10 mouse cellular contexts compared by ENCODE assay signal in genomic region chr15:79280850-79281249, GRCm38 (mm10). TPM values are rescaled to one million over a fixed set of nuclear protein-coding genes. Genes with fewer than 3 reads are reported as not detected.
DNase-seq lines count a peak whose midpoint lies in the region; ATAC-seq and TF ChIP-seq lines count a peak whose summit lies in the region.
"Had no signal": no experiment of that assay in that cellular context is flagged by ENCODE, and none has a peak within 500 bp of the region (broad histone marks: within the 10 kb centered on the region; RNA-seq: fewer than 3 reads in every experiment).

No protein-coding gene starts in this region.

- ATAC-seq in heart, embryonic 15.5 days (replicated peaks; ENCODE audit: insufficient number of reproducible peaks, insufficient read depth, low FRiP score, low read depth), result peak; percentile 28; the same call in 1 of the 2 replicates
- no peak for ATAC-seq in heart, embryonic 11.5 days (replicated peaks; ENCODE audit: insufficient number of reproducible peaks, low FRiP score, low TSS enrichment)
- 0 out of 2 replicates have a peak, but pooled peaks have one; percentile 20 for ATAC-seq in liver, postnatal 0 days
- ATAC-seq in stomach, embryonic 16.5 days (ENCODE audit: insufficient read depth, low FRiP score), result no peak
- ATAC-seq: forebrain, embryonic 13.5 days had no signal

- H3K27ac ChIP-seq in heart, embryonic 15.5 days, result no peak overlapping the region
- no peak overlapping the region for H3K27ac ChIP-seq in heart, embryonic 11.5 days (ENCODE audit: low read depth, low read length)
- H3K27ac ChIP-seq in liver, postnatal 0 days (ENCODE audit: low read depth), result no peak overlapping the region
- H3K27ac ChIP-seq in stomach, embryonic 16.5 days (ENCODE audit: low read length), result peak overlapping the region; percentile 82
- H3K27ac ChIP-seq: forebrain, embryonic 13.5 days; hindbrain, embryonic 13.5 days had no signal

- peak; percentile 39 for TF ChIP-seq CTCF in liver, postnatal 0 days (IDR thresholded peaks at IDR 0.05; ENCODE audit: low read depth)

- H3K4me1 ChIP-seq in heart, embryonic 15.5 days (replicated peaks), result peaks cover 10% of the 10 kb centered on the region
- no peaks in the 10 kb centered on the region for H3K4me1 ChIP-seq in heart, embryonic 11.5 days (ENCODE audit: control insufficient read depth, insufficient read depth, low read length)
- H3K4me1 ChIP-seq in liver, postnatal 0 days (ENCODE audit: insufficient read depth), result peaks cover 20% of the 10 kb centered on the region
- H3K4me1 ChIP-seq in stomach, embryonic 16.5 days (ENCODE audit: control insufficient read depth, insufficient read depth, low read length), result peaks cover 13% of the 10 kb centered on the region; the same call in 1 of the 2 replicates
- H3K4me1 ChIP-seq: forebrain, embryonic 13.5 days; hindbrain, embryonic 13.5 days had no signal

- H3K36me3 ChIP-seq in heart, embryonic 15.5 days, result no peaks in the 10 kb centered on the region
- H3K36me3 ChIP-seq in heart, embryonic 11.5 days (ENCODE audit: control insufficient read depth, insufficient read depth, low read length), result no peaks in the 10 kb centered on the region
- H3K36me3 ChIP-seq in liver, postnatal 0 days (replicated peaks; ENCODE audit: insufficient read depth, low read length), result no peaks in the 10 kb centered on the region
- no peaks in the 10 kb centered on the region for H3K36me3 ChIP-seq in stomach, embryonic 16.5 days (ENCODE audit: control insufficient read depth, insufficient read depth, low read length)
- H3K36me3 ChIP-seq: hindbrain, embryonic 13.5 days had no signal

- 36% methylated on average over 5 of the region's 5 CpGs for whole genome bisulfite sequencing in heart, embryonic 15.5 days
- WGBS in heart, embryonic 11.5 days (ENCODE audit: insufficient replicate concordance), result 54% methylated on average over 5 of the region's 5 CpGs
- WGBS in liver, postnatal 0 days (ENCODE audit: insufficient replicate concordance), result 43% methylated on average over 5 of the region's 5 CpGs
- 51% methylated on average over 5 of the region's 5 CpGs for WGBS in stomach, embryonic 16.5 days

- TF ChIP-seq EP300 in liver, postnatal 0 days (IDR thresholded peaks at IDR 0.05; ENCODE audit: low read depth), result no peak

- H3K4me2 ChIP-seq in heart, embryonic 15.5 days, result no peak overlapping the region
- H3K4me2 ChIP-seq in heart, embryonic 11.5 days, result no peak overlapping the region
- peak overlapping the region; percentile 7; the same call in 1 of the 2 replicates for H3K4me2 ChIP-seq in liver, postnatal 0 days (ENCODE audit: low read depth, low read length)
- H3K4me2 ChIP-seq in stomach, embryonic 16.5 days (ENCODE audit: low read depth, low read length), result no peak overlapping the region
- H3K4me2 ChIP-seq: forebrain, embryonic 13.5 days; hindbrain, embryonic 13.5 days had no signal

- no peaks in the 10 kb centered on the region for H3K27me3 ChIP-seq in heart, embryonic 15.5 days
- no peaks in the 10 kb centered on the region for H3K27me3 ChIP-seq in heart, embryonic 11.5 days (ENCODE audit: control insufficient read depth, insufficient read depth, low read length)
- no peaks in the 10 kb centered on the region for H3K27me3 ChIP-seq in liver, postnatal 0 days (ENCODE audit: insufficient read depth, low read length)
- no peaks in the 10 kb centered on the region for H3K27me3 ChIP-seq in stomach, embryonic 16.5 days (ENCODE audit: control insufficient read depth, insufficient read depth, low read length)
- H3K27me3 ChIP-seq: forebrain, embryonic 13.5 days; hindbrain, embryonic 13.5 days had no signal

- DNase-seq in c-Kit-positive CD71-positive TER-119-positive erythroid progenitor cells, embryonic 14.5 days (ENCODE audit: low spot score), result peak; percentile 20
- DNase-seq in liver, postnatal 0 days, result peak; percentile 25
- no peak for DNase-seq in layer of hippocampus, adult 9-10 months (ENCODE audit: low spot score)
- no peak for DNase-seq in natural killer cell, adult 2 months (ENCODE audit: low spot score in 2 of 2)
- no peak for DNase-seq in embryo, embryonic 9.5 days (ENCODE audit: extremely low spot score)

- no peak overlapping the region for H3K9ac ChIP-seq in heart, embryonic 15.5 days
- H3K9ac ChIP-seq in heart, embryonic 11.5 days (ENCODE audit: low read depth, low read length), result no peak overlapping the region
- H3K9ac ChIP-seq in liver, postnatal 0 days (replicated peaks), result no peak overlapping the region
- 0 out of 2 replicates have a peak overlapping the region, but pooled peaks have one; percentile 10 for H3K9ac ChIP-seq in stomach, embryonic 16.5 days (ENCODE audit: low read length)
- H3K9ac ChIP-seq: forebrain, embryonic 13.5 days; hindbrain, embryonic 13.5 days had no signal

- H3K9me3 ChIP-seq in heart, embryonic 15.5 days (replicated peaks), result no peaks in the 10 kb centered on the region
- no peaks in the 10 kb centered on the region for H3K9me3 ChIP-seq in heart, embryonic 11.5 days (replicated peaks; ENCODE audit: control insufficient read depth, low read length)
- no peaks in the 10 kb centered on the region for H3K9me3 ChIP-seq in liver, postnatal 0 days (ENCODE audit: low read length)
- no peaks in the 10 kb centered on the region for H3K9me3 ChIP-seq in stomach, embryonic 16.5 days (replicated peaks; ENCODE audit: control insufficient read depth, low read length)
- H3K9me3 ChIP-seq: forebrain, embryonic 13.5 days had no signal

- no peak overlapping the region for H3K4me3 ChIP-seq in heart, embryonic 15.5 days
- no peak overlapping the region for H3K4me3 ChIP-seq in heart, embryonic 11.5 days (ENCODE audit: low read depth, low read length)
- no peak overlapping the region for H3K4me3 ChIP-seq in liver, postnatal 0 days (ENCODE audit: low read depth, low read length)
- no peak overlapping the region for H3K4me3 ChIP-seq in stomach, embryonic 16.5 days (replicated peaks; ENCODE audit: low read length)
- H3K4me3 ChIP-seq: forebrain, embryonic 13.5 days; hindbrain, embryonic 13.5 days had no signal

RNA-seq across cellular contexts. Expression of gene Baiap2l2, which starts 4.5 kb away (rescaled TPM):
- 9.8 and 9.9 TPM in 2 replicates for polyA plus RNA-seq in heart, embryonic 15.5 days (2015; fragmentation: Nextera tagmentation; extraction: Ambion mirVana)
- 11.1 and 14.0 TPM in 2 replicates for polyA plus RNA-seq in heart, embryonic 11.5 days (2014; fragmentation: Nextera tagmentation; extraction: Ambion mirVana)
- 1.2 and 2.1 TPM in 2 replicates for polyA plus RNA-seq in liver, postnatal 0 days (2015; fragmentation: Nextera tagmentation; extraction: Ambion mirVana)
- 7.1 and 7.3 TPM in 2 replicates for polyA plus RNA-seq in stomach, embryonic 16.5 days (2015; fragmentation: Nextera tagmentation; extraction: Ambion mirVana)

RNA-seq across cellular contexts. Expression of gene Slc16a8, which starts 26.3 kb away (rescaled TPM):
- polyA plus RNA-seq in heart, embryonic 15.5 days (2015; fragmentation: Nextera tagmentation; extraction: Ambion mirVana), result 0.60 TPM in 2 replicates
- polyA plus RNA-seq in heart, embryonic 11.5 days (2014; fragmentation: Nextera tagmentation; extraction: Ambion mirVana), result 0.17 TPM in 1 of 2 replicates, not detected in the other
- not detected in 2 replicates for polyA plus RNA-seq in liver, postnatal 0 days (2015; fragmentation: Nextera tagmentation; extraction: Ambion mirVana)
- 0.15 TPM in 1 of 2 replicates, not detected in the other for polyA plus RNA-seq in stomach, embryonic 16.5 days (2015; fragmentation: Nextera tagmentation; extraction: Ambion mirVana)

RNA-seq across cellular contexts. Expression of gene Pla2g6, which starts 47.3 kb away (rescaled TPM):
- 9.9 and 13.5 TPM in 2 replicates for polyA plus RNA-seq in heart, embryonic 15.5 days (2015; fragmentation: Nextera tagmentation; extraction: Ambion mirVana)
- 11.6 and 12.9 TPM in 2 replicates for polyA plus RNA-seq in heart, embryonic 11.5 days (2014; fragmentation: Nextera tagmentation; extraction: Ambion mirVana)
- 18.5 and 18.8 TPM in 2 replicates for polyA plus RNA-seq in liver, postnatal 0 days (2015; fragmentation: Nextera tagmentation; extraction: Ambion mirVana)
- 15.6 and 20.9 TPM in 2 replicates for polyA plus RNA-seq in stomach, embryonic 16.5 days (2015; fragmentation: Nextera tagmentation; extraction: Ambion mirVana)

RNA-seq across cellular contexts. Expression of gene Gm49486, which starts 51.7 kb away (rescaled TPM):
- 0.61 and 0.73 TPM in 2 replicates for polyA plus RNA-seq in heart, embryonic 15.5 days (2015; fragmentation: Nextera tagmentation; extraction: Ambion mirVana)
- 0.59 and 0.64 TPM in 2 replicates for polyA plus RNA-seq in heart, embryonic 11.5 days (2014; fragmentation: Nextera tagmentation; extraction: Ambion mirVana)
- 0.08 TPM in 2 replicates for polyA plus RNA-seq in liver, postnatal 0 days (2015; fragmentation: Nextera tagmentation; extraction: Ambion mirVana)
- polyA plus RNA-seq in stomach, embryonic 16.5 days (2015; fragmentation: Nextera tagmentation; extraction: Ambion mirVana), result 0.23 and 0.55 TPM in 2 replicates

RNA-seq across cellular contexts. Expression of gene Pick1, which starts 51.9 kb away (rescaled TPM):
- 29.5 and 39.9 TPM in 2 replicates for polyA plus RNA-seq in heart, embryonic 15.5 days (2015; fragmentation: Nextera tagmentation; extraction: Ambion mirVana)
- polyA plus RNA-seq in heart, embryonic 11.5 days (2014; fragmentation: Nextera tagmentation; extraction: Ambion mirVana), result 17.6 and 19.3 TPM in 2 replicates
- polyA plus RNA-seq in liver, postnatal 0 days (2015; fragmentation: Nextera tagmentation; extraction: Ambion mirVana), result 11.5 and 12.2 TPM in 2 replicates
- polyA plus RNA-seq in stomach, embryonic 16.5 days (2015; fragmentation: Nextera tagmentation; extraction: Ambion mirVana), result 55.0 and 58.7 TPM in 2 replicates

Comparison
In these comparisons a context has a peak if more than half of its experiments do, and no peak if none do; other contexts are left out.
1. ATAC-seq: peak in heart, embryonic 15.5 days (single experiment) and liver, postnatal 0 days (single experiment); none in heart, embryonic 11.5 days (single experiment) and stomach, embryonic 16.5 days (single experiment).
2. DNase-seq: peak in c-Kit-positive CD71-positive TER-119-positive erythroid progenitor cells, embryonic 14.5 days (single experiment) and liver, postnatal 0 days (single experiment); none in layer of hippocampus, adult 9-10 months (single experiment), natural killer cell, adult 2 months (0 of 2) and embryo, embryonic 9.5 days (single experiment).